Mouse (Mus musculus): ENCODE data around the gene Erf. TPM values are rescaled to one million over a fixed set of nuclear protein-coding genes. Genes with fewer than 3 reads are reported as not detected.
A peak's percentile ranks its signal among the peaks of the same experiment; 100 is the strongest.

The Erf gene
- total RNA-seq, 2 experiments from 2014 or later: 29.4 to 36.1 TPM

GRCm38 (mm10) chr7:25240631-25241030 lies 9.9 kb downstream of the Erf start:
- intact Hi-C loops (cut with DNase I): loop anchor here (2.0 kb wide), 1 partner anchor 38 kb away; no protein-coding TSS in a partner anchor

DNA sequence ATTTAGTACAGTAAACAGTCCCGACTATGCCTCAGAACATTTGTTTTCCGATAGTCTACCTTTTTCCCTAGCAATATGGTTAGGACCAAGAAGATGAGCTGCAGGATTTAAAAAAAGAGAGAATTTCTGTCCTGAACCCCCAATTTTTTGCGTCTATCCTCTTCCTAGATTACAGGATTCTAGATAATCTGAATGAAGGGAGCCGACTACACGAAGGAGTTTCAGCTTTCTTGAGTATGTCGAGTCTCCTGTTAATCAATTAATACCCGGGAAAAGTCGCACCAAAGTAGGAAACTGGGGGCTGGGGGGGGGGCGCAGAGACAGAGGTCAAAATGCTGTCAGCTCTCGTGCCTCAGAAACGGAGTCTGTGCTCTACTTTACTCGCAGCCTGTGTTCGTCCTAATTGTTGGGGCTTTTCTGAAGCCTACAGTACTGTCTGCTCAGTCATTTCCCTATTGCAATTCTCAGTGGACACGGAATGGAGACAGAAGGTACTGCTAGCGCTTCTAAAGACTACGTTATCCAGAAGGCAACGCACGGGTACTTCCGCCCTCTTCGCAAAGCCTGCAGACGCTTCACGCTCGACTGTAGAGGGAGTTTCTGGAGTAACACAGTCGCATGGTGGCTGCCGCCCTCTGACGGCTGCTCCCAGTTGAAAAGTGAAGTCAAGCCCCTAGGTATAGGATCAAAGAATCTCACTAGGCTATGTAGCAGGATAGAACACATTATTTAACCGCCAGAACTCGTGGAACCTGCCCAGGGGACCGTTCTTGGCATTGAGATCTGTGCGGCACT lies 11.5 kb downstream of the Erf start:
- intact Hi-C loops (cut with DNase I): no loop called here

More at GRCm38 (mm10) chr7:25240631-25241030, 9.9 kb downstream of the Erf start:
- DNase-seq: no peak

DNA sequence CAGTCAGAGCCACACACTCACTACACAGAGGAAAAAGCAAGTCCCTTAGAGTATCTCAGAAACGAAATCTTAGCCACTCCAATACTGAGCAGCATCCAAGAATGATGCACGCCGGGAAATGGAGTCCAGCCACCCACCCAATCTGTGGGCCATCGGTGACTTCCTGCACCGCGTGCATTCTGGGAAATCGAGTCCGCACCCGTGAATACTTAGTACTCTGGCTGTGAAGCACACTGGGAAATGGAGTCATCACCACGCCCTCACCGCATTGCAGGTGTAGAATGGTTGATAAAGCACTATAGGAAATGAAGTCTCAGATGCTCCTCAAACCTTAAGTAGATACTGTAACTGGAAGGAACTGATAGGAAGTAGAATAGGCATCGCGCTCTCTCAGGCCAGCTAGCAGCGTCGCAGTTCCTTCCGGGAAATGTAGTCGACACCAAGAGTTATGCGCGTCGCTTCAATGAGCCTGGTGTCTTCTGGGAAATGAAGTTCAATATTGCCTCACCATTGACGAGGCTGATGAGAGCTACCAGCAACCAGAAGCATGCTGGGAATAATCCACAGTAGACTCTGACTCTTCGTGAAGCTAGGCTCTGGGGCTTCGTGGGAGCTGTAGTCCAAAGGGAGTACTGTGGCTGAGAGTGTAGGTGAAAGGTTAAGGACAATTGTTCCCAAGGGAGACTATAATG lies 12.4 kb downstream of the Erf start:
- DNase-seq: peak; percentile 94
- intact Hi-C loops (cut with DNase I): no loop called here

More for the DNA sequence above, 11.5 kb downstream of the Erf start:
- peak; percentile 87 for DNase-seq

DNA sequence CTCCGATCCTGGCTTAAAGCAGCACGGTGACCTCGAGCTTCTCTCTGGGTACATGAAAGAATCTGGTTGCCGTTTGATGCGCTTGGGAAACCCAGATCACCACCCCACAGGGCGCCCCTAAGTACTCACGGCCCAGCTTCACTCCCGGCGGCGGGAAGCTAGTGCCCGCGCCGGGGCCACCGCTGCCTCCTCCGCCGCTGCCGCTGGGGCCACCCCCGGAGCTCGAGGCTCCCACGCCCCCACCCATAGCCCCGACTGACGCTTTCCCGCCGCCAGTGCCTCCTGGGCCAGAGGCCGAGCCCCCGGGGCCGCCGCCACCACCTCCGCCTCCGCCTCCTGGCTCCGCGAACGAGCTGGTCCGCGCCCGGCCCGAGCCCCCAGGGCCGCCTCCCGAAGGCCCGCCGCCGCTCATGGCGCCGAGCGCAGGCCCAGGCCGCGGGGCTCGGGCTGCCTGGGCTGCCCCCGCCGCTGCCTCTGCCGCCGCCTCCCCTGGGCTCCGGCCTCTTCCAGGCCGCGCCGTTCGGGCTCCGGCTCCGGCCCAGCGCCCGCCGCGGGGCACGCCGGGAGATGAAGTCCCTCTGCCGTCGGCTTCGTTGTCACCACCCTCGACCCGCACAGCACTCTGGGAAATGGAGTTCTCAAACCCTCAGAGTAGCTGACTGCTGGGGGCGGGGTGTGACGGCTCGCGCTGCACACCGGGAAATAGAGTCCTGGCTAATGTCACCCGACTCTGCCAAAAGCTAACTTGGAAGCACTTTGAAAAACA lies 13.1 kb downstream of the Erf start, which contains the start of gene Gsk3a:
Gene Gsk3a, minus strand, starts transcription at position 603 of the 766 bp plus-strand sequence.
- peak; percentile 99 for DNase-seq
- intact Hi-C loops (cut with DNase I): no loop called here

GRCm38 (mm10) chr7:25235526-25235925 lies 15.0 kb downstream of the Erf start:
- DNase-seq: no peak
- intact Hi-C loops (cut with DNase I): no loop called here

- DNase-seq: no peak
- intact Hi-C loops (cut with DNase I): no loop called here
Observed at GRCm38 (mm10) chr7:25233061-25233460, 17.5 kb downstream of the Erf start.

DNA sequence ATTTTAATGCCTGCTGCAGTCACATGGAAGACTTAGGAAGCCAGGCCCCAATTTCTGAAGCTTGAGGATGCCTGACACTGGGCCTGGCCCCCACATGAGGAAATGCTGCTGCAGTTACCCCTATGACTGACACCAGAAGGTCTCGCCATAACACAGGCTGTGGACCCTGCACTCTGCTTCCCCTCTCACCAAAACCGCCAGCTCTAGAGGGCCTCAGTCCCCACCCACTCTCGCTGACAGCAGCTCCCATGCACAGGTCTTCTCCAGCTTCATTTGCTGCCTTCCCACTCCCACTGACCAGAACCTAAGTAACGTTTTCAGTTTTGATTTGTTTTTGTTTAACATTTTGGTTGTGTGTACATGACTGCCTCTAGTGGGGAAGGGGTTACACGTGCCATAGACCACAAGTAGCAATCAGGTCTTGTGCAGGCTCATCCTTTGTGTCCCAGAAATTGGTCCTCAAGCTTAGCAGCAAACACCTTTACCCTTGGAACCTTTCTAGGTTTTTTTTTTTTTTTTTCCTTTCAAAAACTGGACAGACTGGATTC lies 18.4 kb downstream of the Erf start:
- intact Hi-C loops (cut with DNase I): no loop called here
- no peak for DNase-seq

DNA sequence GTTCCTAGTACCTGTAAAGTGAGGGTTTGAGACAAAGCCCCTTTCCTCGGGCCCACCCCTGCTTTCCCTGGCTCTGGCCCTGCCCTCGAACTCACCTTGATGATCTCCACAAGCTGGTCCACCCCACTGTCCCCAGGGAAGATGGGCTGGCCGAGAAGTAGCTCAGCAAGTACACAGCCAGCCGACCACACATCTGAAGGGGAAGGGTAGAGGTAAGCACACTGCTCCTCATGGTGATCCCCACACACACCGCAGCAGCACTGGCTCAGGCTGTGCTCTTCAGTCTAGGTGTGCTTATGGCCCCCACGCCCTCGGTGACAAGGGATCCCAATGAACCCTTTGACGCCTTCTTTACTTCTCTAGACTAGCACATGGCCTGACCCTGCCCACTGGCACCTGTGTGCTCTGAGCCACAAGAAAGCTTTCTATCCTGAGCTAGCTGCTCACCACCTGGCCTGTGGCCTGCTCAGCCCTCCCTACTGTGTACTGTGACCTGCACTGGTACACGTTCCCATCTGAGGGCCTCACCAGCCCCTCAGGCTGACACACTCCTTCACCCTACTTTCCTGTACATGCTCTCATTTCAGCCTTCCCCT lies 19.8 kb downstream of the Erf start:
- no peak for DNase-seq
- intact Hi-C loops (cut with DNase I): no loop called here

DNA sequence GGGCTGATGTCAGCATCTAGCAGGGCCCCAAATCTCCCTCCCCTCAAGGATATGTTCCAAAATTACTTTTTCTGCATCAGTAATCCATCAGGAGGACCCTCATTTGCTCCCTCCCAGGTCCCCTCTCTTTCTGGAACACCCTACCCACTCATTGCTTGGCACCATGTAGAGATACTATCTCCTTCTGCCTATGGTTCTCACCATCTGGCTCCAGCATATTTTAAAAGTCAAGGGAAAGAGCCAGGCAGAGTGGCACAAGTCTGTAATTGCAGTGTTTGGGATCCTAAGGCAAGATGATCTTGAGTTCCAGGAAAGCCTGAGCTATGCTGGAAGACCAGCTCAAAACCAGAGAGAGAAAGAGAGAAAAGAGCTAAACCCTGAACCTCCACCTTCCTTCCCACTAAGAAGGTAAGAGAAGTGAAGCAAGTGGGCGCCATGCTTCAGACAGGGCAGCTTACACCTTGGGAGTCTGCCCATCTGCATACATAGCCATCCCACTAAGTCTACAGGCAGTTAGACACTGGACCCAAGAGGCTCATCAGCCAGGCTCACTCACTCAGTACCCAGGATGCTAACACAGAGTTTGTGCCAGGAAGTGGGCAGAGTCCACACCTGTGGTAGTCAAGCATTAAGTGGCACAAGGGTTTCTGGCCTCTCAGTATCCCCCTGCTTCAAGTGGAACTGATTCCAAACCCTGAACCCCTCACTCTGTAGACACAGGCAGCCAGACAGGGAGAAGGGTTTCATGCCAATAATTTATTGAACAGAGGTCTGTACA lies 22.8 kb downstream of the Erf start:
- no peak for DNase-seq

DNA sequence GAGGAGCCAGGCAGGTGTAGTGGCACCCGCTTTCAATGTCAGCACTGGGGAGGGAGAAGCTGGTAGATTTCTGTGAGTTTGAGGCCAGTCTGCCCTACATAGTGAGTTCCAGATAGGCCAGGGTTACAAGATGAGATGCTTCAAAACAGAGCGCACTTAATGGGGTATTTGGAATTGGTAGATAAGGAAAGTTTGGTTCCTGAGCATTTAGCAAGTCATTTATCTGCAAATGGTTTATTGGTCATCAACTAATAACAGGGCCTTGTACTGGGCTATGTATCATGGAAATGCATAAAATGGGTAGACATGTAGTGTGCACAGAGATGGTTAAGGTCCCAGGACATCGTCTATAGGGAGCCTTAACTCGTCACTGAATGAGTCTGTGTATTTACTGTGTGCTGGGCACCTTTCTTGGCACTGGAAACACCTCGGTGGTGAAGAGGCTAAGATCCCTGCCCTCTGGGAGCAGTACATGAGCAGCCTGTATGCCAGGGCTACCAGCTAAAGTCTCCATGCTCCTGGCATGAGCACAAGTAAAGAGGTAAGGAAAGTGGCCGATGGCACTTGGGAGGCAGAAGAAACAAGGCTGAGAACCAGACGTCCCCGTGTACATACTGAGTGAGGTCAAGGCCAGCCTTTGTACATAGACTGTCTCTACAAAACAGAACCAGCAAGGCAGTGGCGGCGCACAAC lies 28.1 kb downstream of the Erf start:
- intact Hi-C loops (cut with DNase I): no loop called here
- no peak for DNase-seq

More for the DNA sequence above, 22.8 kb downstream of the Erf start:
- intact Hi-C loops (cut with DNase I): no loop called here

DNA sequence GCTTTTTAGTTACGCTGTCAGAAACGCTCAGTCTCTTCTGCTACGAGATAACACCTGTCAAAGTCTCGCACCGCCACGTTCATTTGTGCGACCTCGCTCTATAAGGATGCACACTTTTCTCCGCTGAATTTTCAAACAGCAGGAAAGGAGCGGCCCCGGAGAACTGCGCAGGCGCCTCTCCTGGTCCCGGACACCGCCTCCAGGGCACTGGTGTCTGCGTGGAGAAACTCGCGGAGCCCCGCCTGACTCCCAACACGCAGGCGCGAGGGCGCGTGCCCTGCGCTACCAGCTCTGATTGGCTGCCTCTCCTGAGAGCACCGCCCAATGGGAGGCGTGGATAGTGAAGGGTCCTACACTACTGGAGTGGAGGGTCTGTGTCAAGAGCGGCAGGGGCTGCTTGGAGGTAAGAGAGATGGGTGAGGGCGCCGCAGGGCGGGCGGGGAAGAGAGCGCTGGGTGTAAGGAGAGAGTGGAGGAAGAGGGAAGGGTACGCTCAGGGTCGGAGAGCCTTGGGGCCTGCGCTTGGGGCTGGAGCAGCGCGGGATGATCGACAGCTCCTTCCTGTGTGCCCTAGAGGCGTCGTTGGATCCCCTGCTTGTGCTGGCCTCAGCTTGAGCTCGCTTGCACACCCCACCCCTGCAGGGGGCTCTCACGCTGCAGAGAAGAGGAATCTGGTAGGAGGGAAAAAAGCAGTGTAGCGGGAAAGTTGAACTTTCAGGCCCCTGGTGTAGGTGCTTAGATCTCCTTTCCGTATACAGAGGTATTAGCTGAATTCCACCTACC lies 29.3 kb downstream of the Erf start, which contains the start of gene Zfp526:
Gene Zfp526, plus strand, starts transcription at position 324 of the 782 bp plus-strand sequence.
- intact Hi-C loops (cut with DNase I): loop anchor here (2.0 kb wide), 1 partner anchor 42 kb away; the partner anchor contains the start of gene Pou2f2
- peak; percentile 98 for DNase-seq

DNA sequence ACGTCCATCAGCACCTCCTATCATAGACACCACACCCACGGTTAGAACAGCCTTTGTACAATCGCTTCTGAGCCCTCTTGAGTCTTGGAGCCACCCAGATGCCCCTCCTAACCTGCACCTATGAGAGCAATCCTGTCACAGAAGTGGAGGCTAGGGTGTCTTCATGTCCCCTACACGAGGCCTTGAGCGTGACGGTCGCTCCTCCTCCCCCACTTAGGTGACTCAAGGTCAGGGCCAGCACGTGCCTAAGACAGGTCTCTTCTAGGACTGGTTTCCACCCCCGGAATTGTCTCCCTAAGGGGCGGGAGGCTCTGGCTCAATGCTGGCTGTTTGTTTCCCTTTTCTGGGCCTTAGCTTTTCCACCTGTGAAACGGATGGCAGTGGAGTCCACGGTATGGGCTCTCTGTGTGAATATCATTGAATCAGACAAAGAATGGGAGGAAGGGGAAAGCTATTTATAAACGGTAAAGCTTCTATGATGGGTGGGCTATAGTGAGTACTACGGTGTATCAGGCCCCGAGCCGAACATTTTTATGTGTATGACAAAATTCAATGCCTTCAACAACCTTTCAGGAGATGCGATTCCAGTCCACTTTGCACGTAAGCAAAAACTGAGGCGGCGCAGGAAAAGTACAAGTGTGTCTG lies 30.0 kb downstream of the Erf start, which contains the start of gene Dedd2:
Gene Dedd2, minus strand, starts transcription at position 159 of the 645 bp plus-strand sequence.
- DNase-seq: no peak
- intact Hi-C loops (cut with DNase I): loop anchor here (2.0 kb wide), 1 partner anchor 42 kb away; the partner anchor contains the start of gene Pou2f2

- intact Hi-C loops (cut with DNase I): loop anchor here (2.0 kb wide), 1 partner anchor 41 kb away; the partner anchor contains the start of gene Pou2f2
- peak; percentile 94 for DNase-seq
Observed at GRCm38 (mm10) chr7:25219756-25220456, 30.7 kb downstream of the Erf start.

DNA sequence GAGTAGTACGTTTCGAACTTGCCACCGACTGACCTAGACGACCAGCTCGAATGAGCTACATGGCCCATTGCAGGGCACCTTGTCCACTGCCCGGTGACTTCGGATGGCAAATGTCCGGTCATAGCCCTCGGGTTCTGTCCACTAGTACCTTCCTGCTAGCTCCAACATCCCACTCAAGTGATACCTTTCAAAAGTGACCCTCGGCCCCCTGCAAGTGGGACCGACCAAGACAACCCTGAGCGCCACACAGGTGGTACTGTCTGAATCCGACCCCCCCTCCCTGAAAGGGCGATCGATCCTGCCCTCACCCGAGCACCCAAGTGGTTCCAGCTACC lies 31.2 kb downstream of the Erf start:
- intact Hi-C loops (cut with DNase I): no loop called here
- DNase-seq: no peak

- intact Hi-C loops (cut with DNase I): no loop called here
- peak; percentile 73 for DNase-seq
Observed at GRCm38 (mm10) chr7:25218705-25219415, 31.7 kb downstream of the Erf start.
